Mouse (Mus musculus) midbrain, embryonic 15.5 days (tissue): ENCODE results near the gene Slc25a13. TPM values are rescaled to one million over a fixed set of nuclear protein-coding genes. Genes with fewer than 3 reads are reported as not detected.

ENCODE experiments used
- ATAC-seq: fragments of 200-750 bp; cut with Nextera tagmentation; replicated peaks from 2 replicates; pipeline ENCODE4 v1.8.0; 2017; ENCODE audit warnings: moderate TSS enrichment
- H3K27ac ChIP-seq: fragments of 300-500 bp; sonication (generic); 2 replicates; pipeline ENCODE4 v1.5.1; 2015; ENCODE audit warnings: mild to moderate bottlenecking, inconsistent platforms
- H3K27me3 ChIP-seq: fragments of 300-500 bp; sonication (generic); replicated peaks from 2 replicates; pipeline ENCODE4 v1.6.1; 2015; ENCODE audit warnings: inconsistent platforms
- H3K36me3 ChIP-seq: fragments of 300-500 bp; sonication (generic); replicated peaks from 2 replicates; pipeline ENCODE4 v1.6.1; 2015; ENCODE audit warnings: inconsistent platforms
- H3K4me1 ChIP-seq: fragments of 300-500 bp; sonication (generic); 2 replicates; pipeline ENCODE4 v1.6.1; 2015; ENCODE audit warnings: inconsistent platforms
- H3K4me2 ChIP-seq: fragments of 300-500 bp; sonication (generic); 2 replicates; pipeline ENCODE4 v1.6.1; 2015; ENCODE audit warnings: inconsistent platforms, mild to moderate bottlenecking, moderate library complexity
- H3K4me3 ChIP-seq: fragments of 300-500 bp; sonication (generic); 2 replicates; pipeline ENCODE4 v1.5.1; 2015; ENCODE audit warnings: mild to moderate bottlenecking, inconsistent platforms
- H3K9ac ChIP-seq: fragments of 300-500 bp; sonication (generic); 2 replicates; pipeline ENCODE4 v1.6.1; 2015; ENCODE audit warnings: mild to moderate bottlenecking, inconsistent platforms
- H3K9me3 ChIP-seq: fragments of 300-500 bp; sonication (generic); 2 replicates; pipeline ENCODE4 v1.6.1; 2016; ENCODE audit warnings: inconsistent platforms
- WGBS: fragments of 180-500 bp; shearing (Covaris S2); methylation state at CpG from one replicate; pipeline ENCODE4 v1.1.7; 2015; ENCODE audit warnings: mixed read lengths; 5-methylcytosine and 5-hydroxymethylcytosine counted together
- polyA plus RNA-seq: library from polyadenylated mRNA; unstranded; fragments of >200 nt; fragmentation: Nextera tagmentation; extraction: Ambion mirVana; gene quantifications from 2 replicates; pipeline ENCODE4 v1.2.1, GENCODE M21; 2015

Gene Slc25a13
- polyA plus RNA-seq, 1 experiment from 2014 or later: 3.8 TPM

- no peaks in the 10 kb centered on the region for H3K4me1 ChIP-seq
- WGBS: 94% methylated on average over 6 of the region's 6 CpGs
- no peak overlapping the region for H3K4me3 ChIP-seq
- H3K9me3 ChIP-seq: no peaks in the 10 kb centered on the region
- no peak overlapping the region for H3K4me2 ChIP-seq
- no peaks in the 10 kb centered on the region for H3K36me3 ChIP-seq
- H3K9ac ChIP-seq: no peak overlapping the region
- no peak overlapping the region for H3K27ac ChIP-seq
- no peak for ATAC-seq
- no peaks in the 10 kb centered on the region for H3K27me3 ChIP-seq
Observed at GRCm38 (mm10) chr6:6027664-6028063, 189.3 kb downstream of the Slc25a13 start.

- Histone ChIP-seq H3K27ac (no peak overlapping the region), H3K4me3 (no peak overlapping the region), H3K4me2 (no peak overlapping the region), H3K4me1 (no peaks in the 10 kb centered on the region), H3K9me3 (no peaks in the 10 kb centered on the region), H3K9ac (no peak overlapping the region), H3K27me3 (0 out of 2 replicates have a peak, but pooled peaks cover 2% of the 10 kb centered on the region), H3K36me3 (no peaks in the 10 kb centered on the region)
- 29% methylated on average over 6 of the region's 6 CpGs for WGBS
- ATAC-seq: no peak
Observed at GRCm38 (mm10) chr6:6023976-6024375, 193.0 kb downstream of the Slc25a13 start.

- H3K4me1 ChIP-seq: 0 out of 2 replicates have a peak, but pooled peaks cover 4% of the 10 kb centered on the region
- no peak overlapping the region for H3K4me3 ChIP-seq
- no peaks in the 10 kb centered on the region for H3K27me3 ChIP-seq
- no peak for ATAC-seq
- H3K9me3 ChIP-seq: no peaks in the 10 kb centered on the region
- H3K9ac ChIP-seq: no peak overlapping the region
- H3K4me2 ChIP-seq: no peak overlapping the region
- WGBS: 41% methylated on average over 9 of the region's 9 CpGs
- H3K36me3 ChIP-seq: no peaks in the 10 kb centered on the region
- H3K27ac ChIP-seq: no peak overlapping the region
Observed at GRCm38 (mm10) chr6:6016931-6017330, 200.0 kb downstream of the Slc25a13 start.

DNA sequence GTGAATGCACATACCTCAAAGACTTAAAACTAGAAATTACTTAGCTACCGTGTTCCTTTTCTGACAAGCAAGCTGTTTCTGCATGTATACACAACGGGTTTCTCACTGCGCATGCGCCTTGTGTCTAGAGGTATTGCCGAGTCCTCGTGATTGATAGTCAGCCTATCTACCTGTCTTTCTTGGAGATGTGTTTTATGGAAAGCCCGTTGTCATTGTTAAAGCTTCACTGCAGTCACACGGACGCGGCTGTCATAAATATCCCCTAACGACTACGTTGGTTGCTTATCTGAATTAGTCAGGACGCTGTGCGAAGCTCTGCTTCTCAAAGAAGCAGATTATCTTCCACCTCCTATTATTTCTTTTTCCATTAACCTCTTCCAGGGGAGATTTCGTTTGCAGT lies 201.4 kb downstream of the Slc25a13 start:
- H3K9me3 ChIP-seq: no peaks in the 10 kb centered on the region
- H3K27me3 ChIP-seq: no peaks in the 10 kb centered on the region
- no peaks in the 10 kb centered on the region for H3K36me3 ChIP-seq
- peak; percentile 65 for ATAC-seq
- peak overlapping the region; percentile 19 for H3K4me3 ChIP-seq
- no peak overlapping the region for H3K27ac ChIP-seq
- H3K4me2 ChIP-seq: peak overlapping the region; percentile 40
- 0 out of 2 replicates have a peak, but pooled peaks cover 4% of the 10 kb centered on the region for H3K4me1 ChIP-seq
- H3K9ac ChIP-seq: no peak overlapping the region; the same call in 1 of the 2 replicates
- 42% methylated on average over 15 of the region's 15 CpGs for WGBS

DNA sequence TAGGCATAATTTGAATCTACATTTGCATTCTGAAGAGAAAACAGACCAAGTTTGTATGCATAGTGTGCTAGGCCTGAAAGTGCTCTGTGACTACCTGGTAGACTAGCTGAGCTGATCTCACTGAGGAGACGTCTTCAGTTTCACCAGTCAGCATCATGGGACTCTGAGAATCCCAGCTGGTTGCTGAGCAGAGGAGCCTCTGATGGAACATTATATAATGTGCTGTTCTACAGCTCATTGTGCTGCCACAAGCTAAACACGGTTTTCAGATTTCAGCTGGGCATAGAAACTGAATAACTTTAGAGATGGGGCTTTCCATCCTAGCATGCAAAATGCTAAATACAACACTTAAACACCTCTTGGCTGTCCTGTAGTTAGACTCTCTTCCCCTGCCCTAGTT lies 205.6 kb downstream of the Slc25a13 start:
- no peak for ATAC-seq
- no peak overlapping the region for H3K4me2 ChIP-seq
- no peak overlapping the region for H3K27ac ChIP-seq
- H3K36me3 ChIP-seq: no peaks in the 10 kb centered on the region
- peaks cover 4% of the 10 kb centered on the region; the same call in 1 of the 2 replicates for H3K4me1 ChIP-seq
- WGBS: 85% methylated on average over 2 of the region's 2 CpGs
- no peak overlapping the region for H3K9ac ChIP-seq
- no peak overlapping the region for H3K4me3 ChIP-seq
- no peaks in the 10 kb centered on the region for H3K27me3 ChIP-seq
- no peaks in the 10 kb centered on the region for H3K9me3 ChIP-seq

DNA sequence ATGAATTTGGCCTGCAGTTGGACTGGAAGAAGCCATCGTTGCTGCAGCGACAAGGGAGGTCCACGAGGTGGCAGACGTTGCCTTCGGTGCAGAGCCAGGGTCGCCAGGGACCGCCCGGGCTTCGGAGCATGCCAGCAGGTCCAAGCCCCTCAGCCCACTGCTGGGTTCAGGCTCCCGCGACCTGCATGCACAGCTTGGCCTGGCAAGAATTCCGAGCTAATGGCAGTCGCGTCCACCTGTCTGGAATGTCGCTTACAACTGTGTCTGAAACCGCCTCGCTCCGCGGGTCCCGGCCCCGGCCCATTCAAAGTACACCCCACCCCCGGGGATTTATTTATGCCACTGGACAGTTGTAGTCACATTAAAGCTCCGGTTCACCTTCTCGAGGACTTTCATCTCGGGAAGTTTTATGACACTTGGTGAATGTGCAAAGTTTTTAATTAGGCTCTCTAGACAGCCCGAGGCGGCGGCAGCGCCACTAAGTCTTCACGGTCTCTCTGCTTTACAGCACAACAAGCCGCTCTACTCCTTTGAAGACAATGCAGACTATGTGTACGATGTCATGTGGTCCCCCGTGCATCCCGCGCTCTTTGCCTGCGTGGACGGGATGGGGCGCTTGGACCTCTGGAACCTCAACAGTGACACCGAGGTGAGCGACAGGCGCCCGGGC lies 211.1 kb downstream of the Slc25a13 start:
- Histone ChIP-seq H3K4me3 (peak overlapping the region; percentile 49), H3K27ac (no peak overlapping the region), H3K4me2 (peak overlapping the region; percentile 94), H3K9ac (peak overlapping the region; percentile 43), H3K4me1 (peaks cover 3% of the 10 kb centered on the region), H3K27me3 (no peaks in the 10 kb centered on the region), H3K9me3 (no peaks in the 10 kb centered on the region), H3K36me3 (no peaks in the 10 kb centered on the region)
- 1% methylated on average over 42 of the region's 42 CpGs for WGBS
- peak; percentile 97 for ATAC-seq

DNA sequence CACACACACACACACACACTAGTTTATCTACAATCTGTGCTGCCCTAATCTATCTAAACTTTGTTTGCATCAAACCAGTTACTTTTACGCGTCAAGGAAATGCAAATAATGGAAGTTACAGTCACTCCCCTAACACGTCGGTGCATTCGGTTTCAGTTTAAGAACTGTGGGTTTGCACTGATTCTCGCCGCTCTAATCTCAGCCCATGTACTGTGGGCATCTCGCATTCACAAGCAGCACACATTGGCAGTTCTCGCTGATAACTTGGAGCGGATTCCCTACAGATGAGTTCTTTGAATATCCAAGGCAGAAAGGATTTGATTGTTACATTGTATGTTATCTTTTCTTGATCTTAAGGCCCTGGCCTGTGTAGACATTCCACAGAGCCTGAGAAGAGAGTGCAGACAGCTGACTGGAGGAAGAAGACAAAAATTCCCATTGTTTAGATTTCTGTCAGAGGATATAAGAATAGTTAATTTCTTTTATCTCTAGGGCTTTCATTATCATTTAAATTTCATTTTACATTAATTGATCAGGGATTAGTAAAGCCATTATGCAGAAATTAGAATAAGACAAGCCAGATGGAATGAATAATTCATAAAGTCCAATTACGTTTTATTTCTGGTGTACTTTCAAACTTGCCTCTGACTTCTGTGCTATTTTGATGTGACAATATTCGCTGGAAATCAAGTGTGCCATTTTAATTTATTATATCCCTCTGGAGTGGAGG lies 212.1 kb downstream of the Slc25a13 start:
- peak overlapping the region; percentile 94; the same call in 1 of the 2 replicates for H3K4me2 ChIP-seq
- no peaks in the 10 kb centered on the region for H3K36me3 ChIP-seq
- no peaks in the 10 kb centered on the region for H3K27me3 ChIP-seq
- no peaks in the 10 kb centered on the region for H3K9me3 ChIP-seq
- H3K9ac ChIP-seq: no peak overlapping the region
- H3K27ac ChIP-seq: no peak overlapping the region
- no peak overlapping the region for H3K4me3 ChIP-seq
- H3K4me1 ChIP-seq: peaks cover 3% of the 10 kb centered on the region
- ATAC-seq: no peak
- WGBS: 40% methylated on average over 12 of the region's 12 CpGs

DNA sequence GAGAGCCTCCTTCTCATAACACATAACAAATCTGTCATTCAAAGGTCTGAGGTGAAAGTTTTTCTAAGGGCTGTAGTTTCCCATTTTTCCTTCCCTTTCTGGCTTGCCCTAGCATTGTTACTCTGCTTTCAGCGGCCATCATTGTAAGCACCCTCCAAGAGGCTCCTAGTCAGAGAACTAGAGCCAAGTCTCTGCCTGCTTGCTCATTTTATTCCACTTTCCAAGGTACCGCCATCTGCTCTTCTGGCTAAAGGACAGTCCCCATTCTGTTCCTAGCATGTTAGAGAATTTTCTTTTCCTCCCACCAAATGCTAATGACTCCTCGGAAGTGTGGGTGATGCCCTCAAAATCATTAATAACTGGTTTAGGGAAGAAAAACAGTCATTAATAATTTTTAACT lies 214.9 kb downstream of the Slc25a13 start:
- 71% methylated on average over 3 of the region's 3 CpGs for WGBS
- no peak for ATAC-seq
- no peaks in the 10 kb centered on the region for H3K27me3 ChIP-seq
- no peak overlapping the region for H3K27ac ChIP-seq
- H3K4me2 ChIP-seq: no peak overlapping the region
- H3K4me3 ChIP-seq: no peak overlapping the region
- H3K9ac ChIP-seq: no peak overlapping the region
- H3K4me1 ChIP-seq: peaks cover 11% of the 10 kb centered on the region
- no peaks in the 10 kb centered on the region for H3K9me3 ChIP-seq
- H3K36me3 ChIP-seq: no peaks in the 10 kb centered on the region

DNA sequence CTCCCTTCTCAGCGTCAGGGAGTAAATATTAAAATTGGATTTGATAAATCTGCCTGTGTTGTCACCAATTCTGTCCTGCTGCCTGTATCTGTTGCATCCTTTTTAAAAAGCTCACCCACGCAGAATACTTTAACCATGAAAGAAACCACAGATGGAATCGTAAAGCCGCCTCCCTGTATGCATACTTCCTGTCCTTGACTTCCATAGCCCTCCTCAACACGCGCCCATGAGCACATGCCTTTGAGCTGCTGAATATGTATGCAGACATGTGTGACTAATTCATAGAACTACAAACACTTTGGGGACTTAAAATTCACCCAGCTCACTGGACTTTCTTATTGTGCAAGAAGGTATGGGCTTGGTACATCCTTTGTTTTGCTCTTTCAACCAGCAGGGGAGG lies 219.4 kb downstream of the Slc25a13 start:
- H3K9me3 ChIP-seq: no peaks in the 10 kb centered on the region
- no peaks in the 10 kb centered on the region for H3K36me3 ChIP-seq
- 0 out of 2 replicates have a peak, but pooled peaks have one; percentile 38 for ATAC-seq
- H3K27ac ChIP-seq: no peak overlapping the region
- 29% methylated on average over 6 of the region's 6 CpGs for WGBS
- H3K27me3 ChIP-seq: no peaks in the 10 kb centered on the region
- peaks cover 14% of the 10 kb centered on the region for H3K4me1 ChIP-seq
- H3K4me3 ChIP-seq: no peak overlapping the region
- no peak overlapping the region for H3K4me2 ChIP-seq
- no peak overlapping the region for H3K9ac ChIP-seq

DNA sequence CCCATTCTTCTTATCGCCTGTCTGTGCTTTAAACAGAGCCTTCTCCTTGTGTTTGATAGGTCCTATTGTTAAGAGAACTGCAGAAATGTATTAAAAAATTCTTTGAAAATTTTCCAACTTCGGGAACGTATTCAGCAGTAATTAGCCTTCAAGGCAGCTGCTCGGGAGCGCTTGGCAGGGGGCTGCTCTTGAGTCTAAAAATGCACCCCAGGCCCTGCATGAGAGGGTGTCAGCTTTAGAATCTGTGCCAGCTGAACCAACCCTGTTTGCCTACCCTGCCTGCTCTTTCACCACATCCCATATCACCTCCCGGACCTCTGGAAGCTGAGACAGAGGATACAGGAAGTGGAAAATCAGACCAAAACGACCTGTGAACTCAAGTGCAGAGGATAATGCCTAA lies 223.9 kb downstream of the Slc25a13 start:
- WGBS: 32% methylated on average over 7 of the region's 7 CpGs
- Histone ChIP-seq H3K27ac (no peak overlapping the region), H3K36me3 (no peaks in the 10 kb centered on the region)

GRCm38 (mm10) chr6:5991817-5992755 lies 224.9 kb downstream of the Slc25a13 start:
- peak overlapping the region; percentile 33 for H3K4me2 ChIP-seq
- H3K4me3 ChIP-seq: no peak overlapping the region
- H3K4me1 ChIP-seq: peaks cover 17% of the 10 kb centered on the region
- H3K27me3 ChIP-seq: no peaks in the 10 kb centered on the region
- peak; percentile 77 for ATAC-seq
- 0 out of 2 replicates have a peak overlapping the region, but pooled peaks have one; percentile 20 for H3K27ac ChIP-seq
- H3K9me3 ChIP-seq: no peaks in the 10 kb centered on the region
- no peaks in the 10 kb centered on the region for H3K36me3 ChIP-seq
- 37% methylated on average over 25 of the region's 25 CpGs for WGBS
- no peak overlapping the region for H3K9ac ChIP-seq

More for the DNA sequence above, 223.9 kb downstream of the Slc25a13 start:
- no peak overlapping the region for H3K9ac ChIP-seq
- peak; percentile 60; the same call in 1 of the 2 replicates for ATAC-seq
- H3K4me2 ChIP-seq: 0 out of 2 replicates have a peak overlapping the region, but pooled peaks have one; percentile 4
- H3K4me1 ChIP-seq: peaks cover 25% of the 10 kb centered on the region
- no peak overlapping the region for H3K4me3 ChIP-seq
- H3K9me3 ChIP-seq: no peaks in the 10 kb centered on the region
- no peaks in the 10 kb centered on the region for H3K27me3 ChIP-seq

DNA sequence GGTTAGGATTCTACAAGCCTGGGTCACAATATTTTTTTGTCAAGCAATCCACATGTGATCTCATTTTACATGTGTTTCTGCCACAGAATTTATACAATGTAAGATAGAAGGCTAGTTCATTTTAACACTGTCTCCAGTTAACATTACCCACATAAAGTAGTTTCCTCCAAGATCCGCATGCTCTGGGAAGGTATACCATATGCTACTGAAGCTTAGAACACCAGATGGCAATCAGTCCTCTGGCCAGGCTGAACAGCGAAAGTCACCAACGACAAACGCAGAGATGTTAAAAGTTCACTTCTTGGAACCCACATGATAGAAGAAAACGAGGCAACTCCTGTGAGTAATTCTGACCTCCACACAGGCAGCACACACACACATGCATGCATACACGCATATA lies 225.7 kb downstream of the Slc25a13 start:
- Histone ChIP-seq H3K9me3 (no peaks in the 10 kb centered on the region), H3K36me3 (no peaks in the 10 kb centered on the region), H3K4me3 (no peak overlapping the region), H3K27ac (peak overlapping the region; percentile 17; the same call in 1 of the 2 replicates), H3K4me2 (peak overlapping the region; percentile 33), H3K4me1 (peaks cover 17% of the 10 kb centered on the region), H3K27me3 (no peaks in the 10 kb centered on the region), H3K9ac (no peak overlapping the region)
- ATAC-seq: no peak
- WGBS: 61% methylated on average over 6 of the region's 6 CpGs
